Mouse (Mus musculus) regulatory T cell (primary cell): Measurements from ENCODE around the gene Serinc3.
"Not testable (repeated sequence)": the region's sequence is repeated elsewhere in the genome, so short reads cannot be mapped to it uniquely, and the experiment has no call there.

ENCODE experiments used
- in situ Hi-C: fragments of 300-600 bp; cut with MboI, MseI; formaldehyde crosslinking; loops from one replicate; pipeline ENCODE4 v1.15.1; 2025; ENCODE audit warnings: high pct_unique_total_duplicates

Gene Serinc3

DNA sequence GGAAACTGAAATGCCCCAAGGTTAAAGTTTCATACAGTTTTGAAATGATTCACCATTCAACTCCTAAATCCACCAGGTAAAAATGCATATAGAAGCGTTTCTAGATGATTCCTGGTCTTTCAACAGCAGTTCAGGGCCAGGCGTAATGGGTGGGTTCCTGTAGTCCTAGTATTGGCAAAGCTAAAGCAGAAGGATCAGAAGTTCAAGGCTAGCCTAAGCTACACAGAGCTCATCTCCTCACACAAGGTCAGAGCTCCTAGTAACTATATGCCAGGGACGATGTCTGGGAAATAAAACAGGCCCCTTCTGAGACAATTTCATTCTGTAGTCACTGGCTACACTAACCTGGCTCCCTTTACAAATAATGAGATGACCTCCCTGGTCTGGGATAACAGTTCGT lies 13.7 kb downstream of the Serinc3 start:
- in situ Hi-C loops: no loop called here

DNA sequence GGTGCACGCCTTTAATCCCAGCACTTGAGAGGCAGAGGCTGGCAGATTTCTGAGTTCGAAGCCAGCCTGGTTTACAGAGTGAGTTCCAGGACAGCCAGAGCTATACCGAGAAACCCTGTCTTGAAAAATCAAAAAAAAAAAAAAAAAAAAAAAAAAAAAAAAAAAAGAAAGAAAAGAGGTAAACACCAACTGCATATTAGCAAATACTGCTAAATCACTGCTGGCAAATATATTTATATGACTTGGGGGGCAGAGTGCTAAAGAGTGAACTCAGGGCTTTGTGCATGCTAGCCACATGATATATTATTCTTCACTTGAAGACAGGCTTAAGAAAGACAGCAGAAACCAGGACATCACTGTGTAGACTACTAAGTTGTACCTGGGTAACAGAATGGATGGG lies 23.5 kb downstream of the Serinc3 start:
- in situ Hi-C loops: not testable (repeated sequence)

DNA sequence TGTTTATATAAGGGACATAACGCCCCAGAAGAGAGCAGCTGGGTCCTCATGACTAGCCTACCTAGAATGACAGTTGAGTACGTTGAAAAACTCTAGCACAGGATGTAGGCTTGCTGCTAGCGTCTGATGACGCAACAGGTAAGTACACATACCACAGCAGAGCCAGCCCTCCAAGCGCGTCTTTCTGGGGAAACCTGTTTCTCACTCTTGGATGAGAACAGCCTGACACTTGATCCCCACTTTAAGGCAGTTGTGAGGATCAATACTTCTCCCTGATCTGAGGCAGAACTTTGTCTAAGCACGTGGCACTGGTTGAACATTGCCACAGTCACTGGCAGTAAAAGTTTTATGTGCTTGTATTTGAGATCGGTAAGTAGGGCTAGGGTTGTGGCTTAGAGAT lies 24.5 kb downstream of the Serinc3 start:
- in situ Hi-C loops: no loop called here

DNA sequence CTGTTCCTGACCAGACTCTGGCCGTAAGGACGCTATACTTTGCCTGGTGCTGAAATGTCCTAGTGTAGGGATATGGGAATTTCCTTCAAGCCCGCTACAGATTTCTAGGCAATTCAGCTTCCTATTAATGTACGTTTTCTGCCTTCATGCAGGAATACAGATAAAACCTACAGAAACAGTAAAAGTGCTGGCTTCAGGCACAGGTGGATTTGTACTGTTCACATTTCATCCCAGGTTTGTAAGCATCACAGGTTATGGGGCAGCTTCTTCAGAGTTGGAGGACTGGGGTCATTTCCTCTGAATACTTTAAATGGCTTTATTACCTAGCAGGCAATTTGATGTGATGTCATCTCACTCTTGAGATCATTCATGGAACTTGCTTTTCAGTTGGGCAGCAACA lies 27.1 kb downstream of the Serinc3 start:
- in situ Hi-C loops: no loop called here

DNA sequence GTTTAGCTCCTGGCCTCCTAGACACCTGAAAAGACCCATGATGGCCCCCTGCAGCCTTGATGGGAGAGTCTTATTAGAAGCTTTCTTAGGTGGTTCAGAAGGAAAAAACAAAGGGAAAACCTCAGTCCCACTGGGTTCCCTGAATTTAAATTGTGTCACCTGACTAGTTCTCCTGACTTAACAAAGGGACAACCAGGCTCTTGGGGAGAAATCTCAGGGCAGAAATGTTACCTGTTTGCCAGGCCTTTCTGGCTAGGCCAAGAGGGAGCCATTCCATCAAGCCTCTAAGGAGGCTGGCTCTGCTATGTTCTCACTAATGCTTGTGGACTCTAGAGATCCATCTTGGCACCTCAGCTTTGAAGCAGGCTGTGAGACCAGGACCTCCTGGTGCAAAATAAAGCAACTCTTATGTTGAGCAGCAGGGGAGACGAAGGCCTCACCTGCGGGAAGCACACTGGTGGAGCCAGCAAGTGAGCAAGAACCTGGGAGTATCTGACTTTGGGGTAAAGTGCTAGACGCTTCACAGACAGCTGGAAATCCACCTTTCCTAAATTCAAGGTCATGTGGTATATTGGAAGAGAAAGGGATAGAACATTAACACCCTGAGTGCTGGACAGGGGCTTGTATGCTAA lies 27.6 kb downstream of the Serinc3 start:
- in situ Hi-C loops: no loop called here

DNA sequence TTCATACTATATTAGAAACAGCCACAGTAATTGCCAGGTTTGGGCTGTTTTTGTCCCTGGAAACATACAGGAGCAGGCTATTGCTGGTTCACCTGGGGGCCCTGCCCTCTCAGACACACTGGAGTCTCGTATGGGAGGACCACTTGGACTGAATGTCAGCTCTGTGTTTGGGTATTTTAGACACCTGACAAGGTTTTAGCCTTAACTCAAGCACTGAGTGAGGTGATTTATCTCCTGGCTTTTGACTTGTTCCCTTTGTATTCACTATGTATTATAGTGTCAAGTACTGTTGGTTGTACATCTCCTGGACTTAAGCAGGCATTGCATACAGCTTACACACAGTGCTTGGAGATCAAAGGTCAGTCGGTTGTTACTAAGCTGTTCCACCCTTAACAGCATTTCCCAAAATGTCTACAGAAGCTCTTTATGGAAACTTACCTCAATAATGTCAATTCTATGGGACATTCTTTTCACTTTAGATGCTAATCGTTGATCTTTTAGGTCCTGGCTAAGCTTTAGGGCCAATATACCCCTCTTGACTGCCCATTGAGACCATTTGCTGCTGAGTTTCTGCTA lies 28.2 kb downstream of the Serinc3 start:
- in situ Hi-C loops: no loop called here

DNA sequence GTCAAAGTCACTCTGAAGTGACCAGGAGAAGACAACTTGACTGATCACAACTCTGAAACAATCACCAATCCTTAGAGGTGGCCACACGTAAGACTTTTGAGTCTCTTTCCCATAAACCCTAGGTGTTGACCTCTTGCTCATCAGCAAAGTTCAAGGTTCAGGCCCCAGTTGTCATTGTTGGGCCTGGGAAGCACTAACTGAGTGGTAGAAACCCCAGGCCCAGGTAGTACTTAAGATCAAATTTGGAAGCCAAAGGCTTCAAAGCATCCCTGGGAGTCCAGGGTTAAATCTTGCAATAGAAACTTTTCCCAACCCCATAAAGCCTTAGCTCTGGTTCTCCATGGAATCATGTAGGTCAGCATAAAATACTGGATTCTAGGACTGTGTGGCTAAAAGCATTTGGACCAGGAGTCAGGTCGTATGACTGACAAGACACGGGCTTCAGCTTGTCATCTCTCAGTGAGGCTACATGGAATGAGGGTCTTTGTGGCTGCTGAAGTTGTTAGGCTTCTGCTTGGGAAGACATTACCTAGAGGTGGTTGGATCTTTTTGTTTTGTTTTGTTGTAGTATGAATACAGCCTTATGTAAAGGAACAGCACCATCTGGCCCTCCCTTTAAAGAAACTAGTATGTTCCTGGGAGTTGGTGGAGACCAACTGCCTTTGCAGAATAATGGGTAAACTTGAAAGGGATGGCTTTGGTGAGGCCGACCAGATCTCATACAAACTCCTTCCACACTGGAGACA lies 28.9 kb downstream of the Serinc3 start:
- in situ Hi-C loops: no loop called here

DNA sequence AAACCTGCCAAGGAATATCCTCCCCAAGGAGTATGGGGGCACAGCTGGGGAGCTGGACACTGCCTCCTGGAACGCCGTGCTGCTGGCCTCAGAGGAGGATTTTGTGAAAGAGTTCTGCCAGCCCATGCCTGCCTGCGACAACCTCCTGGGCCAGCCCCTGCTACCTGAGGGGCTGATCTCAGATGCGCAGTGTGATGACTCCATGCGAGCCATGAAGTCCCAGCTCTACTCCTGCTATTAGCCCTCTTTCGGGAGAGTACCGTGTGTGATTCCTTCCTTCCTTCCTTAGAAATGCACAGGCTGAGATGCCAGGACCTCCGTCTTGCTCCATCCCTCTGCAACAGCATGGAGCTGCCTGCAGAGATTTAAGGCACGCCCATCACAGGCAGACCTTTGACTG lies 29.5 kb downstream of the Serinc3 start:
- in situ Hi-C loops: no loop called here

DNA sequence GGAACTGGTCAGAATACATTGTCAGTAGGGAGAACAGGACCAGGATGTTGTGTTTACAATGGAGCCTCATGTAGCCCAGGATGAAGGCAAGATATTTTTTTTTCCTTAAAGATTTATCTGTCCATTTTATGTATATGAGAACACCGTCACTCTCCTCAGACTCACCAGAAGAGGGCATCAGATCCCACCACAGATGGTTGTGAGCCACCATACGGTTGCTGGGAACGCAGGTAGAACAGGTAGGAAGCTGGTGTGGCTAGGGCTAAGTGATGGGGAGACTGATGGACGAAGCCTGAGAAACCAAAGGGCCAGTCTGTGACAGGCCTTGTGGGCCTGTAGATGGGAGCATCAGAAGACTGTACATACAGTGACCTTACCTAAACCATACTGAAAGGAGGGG lies 30.9 kb downstream of the Serinc3 start:
- in situ Hi-C loops: no loop called here

DNA sequence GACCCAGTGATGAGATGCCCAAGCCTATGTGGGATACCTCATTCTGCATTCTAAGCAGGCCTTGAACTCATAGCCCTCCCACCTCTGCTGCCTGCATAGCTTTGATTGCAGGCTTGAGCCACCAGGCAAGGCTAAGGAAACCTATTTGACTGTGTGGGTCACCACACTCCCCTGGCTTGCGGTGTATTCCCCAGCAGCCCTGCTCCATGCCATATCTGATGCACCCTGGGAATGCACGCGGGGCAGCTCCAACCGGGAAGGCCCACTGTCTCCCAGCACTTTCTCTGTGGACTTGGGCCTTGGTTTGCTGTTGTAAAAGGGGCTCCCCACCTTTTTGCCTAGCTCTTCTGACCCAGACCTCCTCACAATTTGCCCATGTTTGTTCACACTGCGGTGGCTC lies 31.7 kb downstream of the Serinc3 start:
- in situ Hi-C loops: no loop called here

DNA sequence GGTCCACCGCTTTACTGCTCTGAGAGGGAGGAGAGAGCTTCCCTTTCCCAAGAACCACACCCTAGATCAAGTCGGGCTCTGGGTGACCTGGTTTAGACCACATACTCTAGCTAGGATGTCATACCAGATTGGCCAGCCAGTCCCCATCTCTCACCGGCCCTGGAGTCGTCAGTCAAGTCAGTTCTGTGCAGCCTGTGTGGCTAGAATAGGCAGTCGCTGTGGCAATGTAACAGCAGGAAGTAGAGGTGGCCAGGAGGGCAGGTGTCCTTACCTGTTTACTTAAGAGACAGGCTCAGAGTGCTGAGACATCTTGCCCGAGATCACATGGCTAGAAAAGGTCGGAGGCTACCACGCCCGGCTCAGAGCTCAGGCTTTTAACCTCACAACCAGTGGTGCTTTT lies 33.8 kb downstream of the Serinc3 start:
- in situ Hi-C loops: no loop called here

DNA sequence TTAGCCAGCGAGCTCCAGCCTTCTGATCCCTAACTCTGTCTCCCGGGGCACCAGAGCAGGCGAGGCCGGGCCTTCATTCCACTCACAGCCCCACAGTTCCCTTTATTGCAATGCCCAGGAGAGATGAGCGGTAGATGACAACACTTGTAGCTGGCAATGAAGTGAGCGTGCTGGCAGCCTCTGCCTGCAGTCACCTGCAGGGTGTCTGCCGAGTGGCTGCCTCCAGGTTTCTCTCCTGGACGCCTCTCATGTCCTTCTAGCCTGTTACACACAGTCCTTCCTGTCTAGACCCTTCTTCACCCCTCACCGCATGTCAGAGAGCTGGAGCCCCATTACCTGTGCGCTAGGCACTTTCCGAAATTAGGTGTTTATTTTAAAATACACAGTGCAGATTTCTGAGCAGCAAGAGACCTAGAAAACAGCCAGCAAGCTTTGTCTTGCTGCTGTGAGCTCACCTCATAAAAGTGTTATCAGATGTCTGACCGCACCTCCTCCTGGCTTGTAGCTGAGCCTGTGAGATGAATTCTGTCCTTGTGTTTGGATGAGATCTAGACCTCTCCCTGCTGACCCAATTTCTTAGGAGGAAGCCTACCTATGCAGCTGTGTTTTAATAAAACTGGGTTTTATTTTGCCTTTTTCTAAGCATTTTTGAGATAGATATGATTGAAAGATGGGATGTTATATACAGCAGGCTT lies 35.5 kb downstream of the Serinc3 start:
- in situ Hi-C loops: loop anchor here (10.0 kb wide), 1 partner anchor 685 kb away; no protein-coding TSS in a partner anchor

DNA sequence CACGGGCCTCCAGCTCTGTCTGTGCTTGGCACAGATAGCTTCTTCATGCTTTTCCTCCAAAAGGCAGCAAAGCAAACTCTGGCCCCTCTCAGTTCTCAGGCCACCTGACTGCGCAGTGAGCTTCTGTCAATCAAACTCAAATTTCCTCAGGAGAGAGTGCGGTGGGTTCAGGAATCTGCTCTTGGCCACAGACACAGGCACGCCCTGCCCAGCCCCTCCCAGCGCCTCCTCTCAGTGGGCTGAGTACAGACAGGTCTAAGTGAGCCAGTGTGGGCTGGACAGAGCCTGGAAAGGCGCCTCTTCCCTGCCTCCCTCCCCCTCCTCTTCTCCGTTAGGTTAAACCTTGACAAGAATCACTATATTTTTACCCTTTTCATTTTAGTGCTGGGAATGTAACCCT lies 36.9 kb downstream of the Serinc3 start:
- in situ Hi-C loops: loop anchor here (10.0 kb wide), 1 partner anchor 683 kb away; no protein-coding TSS in a partner anchor

DNA sequence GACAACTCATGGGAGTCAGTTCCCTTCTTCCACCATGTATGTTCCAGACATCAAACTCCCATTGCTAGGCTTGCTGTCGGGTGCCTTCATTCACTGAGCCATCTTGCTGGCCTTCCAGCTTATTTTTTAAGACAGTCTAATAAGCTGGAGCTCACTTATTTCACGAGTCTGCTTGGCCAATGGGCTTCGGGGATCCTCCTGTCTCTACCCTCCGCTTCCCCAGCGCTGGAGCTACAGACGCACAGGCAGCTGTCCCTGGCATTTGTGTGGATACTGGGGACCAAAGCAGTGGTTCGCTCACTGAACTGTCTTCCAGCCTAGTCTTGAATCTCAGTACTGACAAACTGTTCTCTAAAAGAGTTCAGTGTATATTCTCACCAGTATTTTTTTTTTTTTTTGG lies 38.8 kb downstream of the Serinc3 start:
- in situ Hi-C loops: loop anchor here (10.0 kb wide), 1 partner anchor 681 kb away; no protein-coding TSS in a partner anchor

DNA sequence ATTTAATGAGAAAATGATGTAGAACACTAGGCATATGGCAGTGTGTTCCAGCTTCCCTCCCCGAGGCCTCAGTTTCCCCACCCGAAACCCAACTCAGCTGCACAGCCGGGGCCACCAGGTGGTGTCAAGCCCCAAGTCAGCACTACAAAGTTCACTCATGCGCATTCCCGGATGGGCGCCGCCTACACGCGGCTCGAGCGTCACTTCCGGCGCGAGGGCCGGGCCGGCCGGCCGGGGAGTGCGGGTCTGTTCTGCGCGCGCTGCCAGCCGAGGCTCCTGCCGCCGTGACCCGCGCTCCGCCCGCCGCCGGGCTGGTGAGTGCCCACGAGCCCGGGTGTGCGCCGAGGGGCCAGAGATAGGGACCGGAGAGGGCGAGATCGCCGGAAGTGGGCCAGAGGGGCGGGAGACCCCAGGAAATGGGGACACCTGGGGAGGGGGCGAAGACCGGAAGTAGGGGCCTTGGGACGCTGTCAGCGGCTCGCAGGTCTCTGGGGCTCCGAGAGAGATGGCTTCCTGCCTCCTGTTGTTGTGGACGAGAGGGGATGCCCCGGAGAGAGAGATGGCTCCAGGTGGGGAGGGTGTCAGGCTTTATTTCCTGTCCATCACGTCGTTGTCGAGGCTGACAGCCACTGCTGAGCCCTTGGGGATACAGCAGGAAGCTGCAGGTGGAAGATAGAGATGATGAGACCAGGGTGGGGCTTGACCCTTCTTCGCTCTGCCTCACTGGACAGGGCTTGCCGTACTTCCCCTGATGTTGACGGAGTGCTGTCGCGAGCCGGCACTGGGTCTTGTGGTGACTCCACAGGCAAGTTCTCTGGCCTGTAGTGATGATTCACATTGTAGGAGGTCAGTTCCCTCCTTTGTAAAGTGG lies 42.6 kb downstream of the Serinc3 start, which contains the start of gene Ttpal:
Gene Ttpal, plus strand, starts transcription at position 214 of the 871 bp plus-strand sequence.
- in situ Hi-C loops: loop anchor here (10.0 kb wide), 1 partner anchor 678 kb away; no protein-coding TSS in a partner anchor

DNA sequence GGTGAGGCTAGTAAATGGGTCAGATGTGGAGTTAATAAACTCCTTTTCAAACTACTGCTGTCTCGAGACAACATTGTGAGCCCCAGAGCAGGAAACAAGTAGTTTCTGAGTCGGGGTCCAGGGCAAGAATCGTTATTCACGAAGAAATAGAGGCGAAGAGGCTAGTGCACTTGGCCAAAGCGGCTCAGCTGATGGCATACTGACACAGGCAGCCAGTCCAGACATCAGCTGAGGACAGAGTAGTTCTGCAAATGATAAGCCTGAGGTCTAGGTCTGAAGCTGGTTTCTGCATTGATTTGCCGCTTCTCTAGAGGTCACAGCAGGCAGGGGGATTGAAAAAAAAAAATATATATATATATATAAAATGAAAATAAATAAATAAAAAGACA lies 43.2 kb downstream of the Serinc3 start:
- in situ Hi-C loops: loop anchor here (10.0 kb wide), 1 partner anchor 677 kb away; no protein-coding TSS in a partner anchor

DNA sequence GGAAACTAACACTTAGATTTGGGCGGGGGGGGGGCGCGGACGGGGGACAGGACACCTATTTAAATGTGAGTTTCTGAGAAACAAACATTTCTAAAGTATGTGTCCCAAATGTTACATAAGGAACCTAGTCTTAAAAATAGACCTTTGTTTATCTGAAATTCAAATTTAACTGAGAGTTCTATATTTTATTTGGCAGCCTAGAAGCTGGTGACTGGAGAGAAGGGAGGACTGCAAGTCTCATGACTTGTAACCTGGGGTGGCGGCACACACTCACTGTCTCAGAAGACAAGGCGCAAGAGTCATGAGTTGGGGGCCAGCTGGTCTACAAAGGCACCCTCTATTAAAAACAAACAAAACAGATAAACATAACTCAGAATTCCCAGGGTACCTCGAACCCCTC lies 43.9 kb downstream of the Serinc3 start:
- in situ Hi-C loops: loop anchor here (10.0 kb wide), 1 partner anchor 676 kb away; no protein-coding TSS in a partner anchor

DNA sequence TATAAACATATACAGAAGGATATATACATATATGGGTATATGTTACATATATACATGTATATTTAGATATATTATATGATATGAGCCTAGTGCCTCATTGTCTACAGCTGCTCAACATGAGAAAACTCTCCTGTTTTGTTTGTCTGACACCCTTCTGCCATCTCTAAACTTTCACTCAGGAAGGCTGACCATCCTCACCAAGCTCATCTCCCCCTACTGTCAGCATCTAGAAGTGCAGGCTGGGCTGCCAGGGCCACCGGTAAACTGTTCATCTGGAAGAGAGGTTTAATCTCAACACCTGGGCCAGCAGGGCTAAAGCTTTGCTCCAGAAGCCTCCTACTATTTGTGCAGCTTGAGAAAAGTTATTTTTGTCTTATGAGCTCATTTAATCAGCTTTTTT lies 45.7 kb downstream of the Serinc3 start:
- in situ Hi-C loops: loop anchor here (5.0 to 10.0 kb wide), 4 partner anchors 64 to 544 kb away; partner anchors contain the start of genes Mybl2 and Oser1

DNA sequence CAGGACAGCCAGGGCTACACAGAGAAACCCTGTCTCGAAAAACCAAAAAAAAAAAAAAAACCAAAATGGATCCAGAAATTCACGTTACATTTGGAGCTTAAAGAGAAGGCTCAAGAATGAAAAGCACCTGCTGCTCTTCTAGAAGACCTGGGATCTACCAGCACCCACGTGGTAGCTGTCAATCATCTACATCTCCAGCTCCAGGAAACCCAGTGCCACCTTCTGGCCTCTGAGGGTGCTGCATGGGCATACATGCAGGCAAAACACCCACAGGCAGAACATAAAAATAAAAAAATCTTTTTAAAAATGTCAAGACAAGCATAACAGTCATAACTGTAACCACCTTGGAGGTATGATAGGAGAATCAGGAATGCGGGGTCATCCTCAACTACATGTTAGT lies 47.3 kb downstream of the Serinc3 start:
- in situ Hi-C loops: loop anchor here (5.0 to 10.0 kb wide), 4 partner anchors 63 to 543 kb away; partner anchors contain the start of genes Mybl2 and Oser1

DNA sequence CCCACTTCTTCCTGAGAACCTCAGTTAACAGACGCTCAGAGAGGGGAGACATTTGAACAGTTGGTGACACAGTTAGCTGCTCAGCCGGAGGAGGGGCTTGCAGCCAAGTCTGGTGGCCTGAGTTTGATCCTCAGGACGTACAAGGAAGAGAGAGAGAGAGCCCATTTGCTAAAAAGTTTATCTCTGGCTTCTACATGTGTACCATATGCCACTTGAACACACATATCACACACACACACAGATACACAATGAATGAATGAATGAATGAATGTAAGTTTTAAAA lies 48.1 kb downstream of the Serinc3 start:
- in situ Hi-C loops: loop anchor here (5.0 to 10.0 kb wide), 4 partner anchors 62 to 542 kb away; partner anchors contain the start of genes Mybl2 and Oser1
